ENCODE assay signal across 9 mouse cellular contexts in the genomic region with DNA sequence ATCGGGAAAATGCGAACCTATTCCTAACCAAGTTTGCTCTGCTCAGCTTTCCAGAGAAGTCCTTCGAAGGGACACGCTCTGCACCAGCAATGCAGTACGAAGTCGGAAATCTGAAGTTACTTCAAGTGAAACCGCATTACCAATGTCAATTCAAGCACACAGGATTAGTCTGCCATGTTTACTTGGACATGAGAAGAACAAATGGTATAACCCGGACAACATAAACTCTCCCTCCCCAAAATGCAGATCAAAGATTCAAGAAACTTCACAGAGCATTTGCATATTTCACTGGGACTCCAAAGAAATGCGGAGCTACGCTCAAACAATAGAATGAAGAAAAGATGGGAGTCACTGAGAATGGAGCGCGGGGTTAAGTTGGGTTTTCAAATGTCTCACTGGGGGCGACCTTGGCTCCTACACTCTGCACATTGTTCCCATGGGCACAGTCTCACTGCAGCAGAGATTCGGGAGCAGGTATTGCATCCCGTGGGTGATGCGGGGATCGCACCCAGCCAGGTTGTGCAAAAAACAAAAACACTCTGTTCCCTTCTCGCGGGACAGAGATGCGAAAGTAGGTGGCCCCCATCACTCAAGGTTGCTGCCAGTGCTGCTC. TPM values are rescaled to one million over a fixed set of nuclear protein-coding genes. Genes with fewer than 3 reads are reported as not detected.
A peak's percentile ranks its signal among the peaks of the same experiment; 100 is the strongest.
DNase-seq lines count a peak whose midpoint lies in the region; ATAC-seq lines count a peak whose summit lies in the region.
"Had no signal": no experiment of that assay in that cellular context is flagged by ENCODE, and none has a peak within 500 bp of the region (broad histone marks: within the 10 kb centered on the region; RNA-seq: fewer than 3 reads in every experiment).

No protein-coding gene starts in this region.

- H3K9me3 ChIP-seq in embryonic facial prominence, embryonic 10.5 days, result no peaks in the 10 kb centered on the region
- no peaks in the 10 kb centered on the region for H3K9me3 ChIP-seq in midbrain, embryonic 10.5 days (replicated peaks)
- H3K9me3 ChIP-seq in stomach, embryonic 16.5 days (replicated peaks; ENCODE audit: control insufficient read depth, low read length), result no peaks in the 10 kb centered on the region

- H3K9ac ChIP-seq in stomach, embryonic 16.5 days (ENCODE audit: low read length), result peak overlapping the region; percentile 99

- no peaks in the 10 kb centered on the region for H3K27me3 ChIP-seq in embryonic facial prominence, embryonic 10.5 days (replicated peaks; ENCODE audit: low read depth, poor library complexity, severe bottlenecking)
- no peaks in the 10 kb centered on the region for H3K27me3 ChIP-seq in midbrain, embryonic 10.5 days (ENCODE audit: low read depth, poor library complexity, severe bottlenecking)
- H3K27me3 ChIP-seq in stomach, embryonic 16.5 days (ENCODE audit: control insufficient read depth, insufficient read depth, low read length), result no peaks in the 10 kb centered on the region
- H3K27me3 ChIP-seq: Patski had no signal

- peak overlapping the region; percentile 91 for H3K4me3 ChIP-seq in embryonic facial prominence, embryonic 10.5 days
- H3K4me3 ChIP-seq in midbrain, embryonic 10.5 days, result peak overlapping the region; percentile 91
- peak overlapping the region; percentile 90 for H3K4me3 ChIP-seq in stomach, embryonic 16.5 days (replicated peaks; ENCODE audit: low read length)

- peaks cover 24% of the 10 kb centered on the region for H3K4me1 ChIP-seq in embryonic facial prominence, embryonic 10.5 days
- peaks cover 31% of the 10 kb centered on the region for H3K4me1 ChIP-seq in midbrain, embryonic 10.5 days
- H3K4me1 ChIP-seq in stomach, embryonic 16.5 days (ENCODE audit: control insufficient read depth, insufficient read depth, low read length), result peaks cover 7% of the 10 kb centered on the region

- peaks cover 22% of the 10 kb centered on the region for H3K36me3 ChIP-seq in embryonic facial prominence, embryonic 10.5 days (replicated peaks)
- peaks cover 19% of the 10 kb centered on the region for H3K36me3 ChIP-seq in midbrain, embryonic 10.5 days
- H3K36me3 ChIP-seq in stomach, embryonic 16.5 days (ENCODE audit: control insufficient read depth, insufficient read depth, low read length), result no peaks in the 10 kb centered on the region

- DNase-seq in frontal cortex, postnatal 10 days (ENCODE audit: low spot score in 2 of 2), result peak; percentile 31 to 38
- peak; percentile 64 for DNase-seq in NIH3T3 (ENCODE audit: low read depth)
- DNase-seq in embryonic facial prominence, embryonic 10.5 days (ENCODE audit: low spot score), result no peak
- peak; percentile 39 to 57 for DNase-seq in heart, postnatal 10 days
- peak; percentile 26 to 30 for DNase-seq in left cerebral cortex, adult 8-10 months (ENCODE audit: low spot score in 2 of 2)
- peak; percentile 61 for DNase-seq in midbrain, embryonic 10.5 days (ENCODE audit: low spot score)

- peak overlapping the region; percentile 76 for H3K4me2 ChIP-seq in stomach, embryonic 16.5 days (ENCODE audit: low read depth, low read length)

- ATAC-seq in frontal cortex, adult (ENCODE audit: low TSS enrichment), result no peak
- no peak for ATAC-seq in stomach, embryonic 16.5 days (ENCODE audit: insufficient read depth, low FRiP score)

- 4% methylated on average over 20 of the region's 20 CpGs for WGBS in embryonic facial prominence, embryonic 10.5 days
- WGBS in midbrain, embryonic 10.5 days, result 3% methylated on average over 20 of the region's 20 CpGs
- WGBS in stomach, embryonic 16.5 days, result 4% methylated on average over 20 of the region's 20 CpGs

- intact Hi-C loops in heart, postnatal 10 days (cut with DNase I), result loop anchor here (5.0 kb wide), 1 partner anchor 379 kb away; no protein-coding TSS in a partner anchor

- peak overlapping the region; percentile 100 for H3K27ac ChIP-seq in embryonic facial prominence, embryonic 10.5 days (replicated peaks)
- peak overlapping the region; percentile 100 for H3K27ac ChIP-seq in midbrain, embryonic 10.5 days (replicated peaks)
- peak overlapping the region; percentile 99 for H3K27ac ChIP-seq in stomach, embryonic 16.5 days (ENCODE audit: low read length)

RNA-seq across cellular contexts. Expression of a gene that starts 0.5 kb away (rescaled TPM):
- 124 and 130 TPM in 2 replicates for polyA plus RNA-seq in embryonic facial prominence, embryonic 10.5 days (2016; fragmentation: Nextera tagmentation; extraction: Ambion mirVana)
- total RNA-seq in heart, postnatal 10 days (2021), result 10 to 100 TPM; 30.1 to 35.1 TPM
- total RNA-seq in left cerebral cortex, adult 8-10 months (2022), result 10 to 100 TPM; 19.3 to 26.1 (median 24.4) TPM
- polyA plus RNA-seq in midbrain, embryonic 10.5 days (2016; fragmentation: Nextera tagmentation; extraction: Ambion mirVana), result 118 and 124 TPM in 2 replicates
- 50.2 and 53.0 TPM in 2 replicates for polyA plus RNA-seq in stomach, embryonic 16.5 days (2015; fragmentation: Nextera tagmentation; extraction: Ambion mirVana)

RNA-seq across cellular contexts. Expression of a gene that starts 38.0 kb away (rescaled TPM):
- polyA plus RNA-seq in embryonic facial prominence, embryonic 10.5 days (2016; fragmentation: Nextera tagmentation; extraction: Ambion mirVana), result 34.2 and 38.1 TPM in 2 replicates
- 100 to 1,000 TPM; 417 to 432 TPM for total RNA-seq in heart, postnatal 10 days (2021)
- total RNA-seq in left cerebral cortex, adult 8-10 months (2022), result 100 to 1,000 TPM in 3 of 4 experiments, 10 to 100 TPM in 1; 98.6 to 130 (median 108) TPM
- 36.3 and 41.4 TPM in 2 replicates for polyA plus RNA-seq in midbrain, embryonic 10.5 days (2016; fragmentation: Nextera tagmentation; extraction: Ambion mirVana)
- polyA plus RNA-seq in stomach, embryonic 16.5 days (2015; fragmentation: Nextera tagmentation; extraction: Ambion mirVana), result 82.6 and 86.8 TPM in 2 replicates
